Mouse (Mus musculus) kidney, postnatal 25 days (tissue): ENCODE results near the gene Sdad1.
"Not testable (repeated sequence)": the region's sequence is repeated elsewhere in the genome, so short reads cannot be mapped to it uniquely, and the experiment has no call there.

Experiments used
- DNase-seq, 2 experiments: peaks; one replicate each; pipeline ENCODE4 v3.0.0; 2021; ENCODE audit warnings: mixed read lengths in 2 of 2

The Sdad1 gene

GRCm38 (mm10) chr5:92309681-92310511 is at the start of gene Sdad1:
Gene Sdad1, minus strand, starts transcription at chr5:92310479.
- peak; percentile 94 to 97 for DNase-seq

GRCm38 (mm10) chr5:92358767-92359455 is 48.6 kb upstream of the Sdad1 start:
- no peak for DNase-seq

- DNase-seq: no peak
Measured at GRCm38 (mm10) chr5:92358033-92358432, 47.8 kb upstream of the Sdad1 start.

- DNase-seq: peak; percentile 60 to 71
Measured at GRCm38 (mm10) chr5:92353517-92353916, 43.2 kb upstream of the Sdad1 start.

GRCm38 (mm10) chr5:92352716-92353115 is 42.4 kb upstream of the Sdad1 start:
- not testable (repeated sequence) for DNase-seq

GRCm38 (mm10) chr5:92349731-92350130 is 39.5 kb upstream of the Sdad1 start:
- no peak for DNase-seq

- DNase-seq: peak; percentile 80 to 87
Measured at GRCm38 (mm10) chr5:92348794-92349413, 38.6 kb upstream of the Sdad1 start, which contains the start of gene Cxcl10. Gene Cxcl10, minus strand, starts transcription at chr5:92348889.

GRCm38 (mm10) chr5:92345006-92345405 is 34.7 kb upstream of the Sdad1 start:
- no peak for DNase-seq

GRCm38 (mm10) chr5:92340606-92341005 is 30.3 kb upstream of the Sdad1 start:
- no peak for DNase-seq

- no peak for DNase-seq
Measured at GRCm38 (mm10) chr5:92336743-92337142, 26.5 kb upstream of the Sdad1 start.

GRCm38 (mm10) chr5:92332359-92332840 is 22.1 kb upstream of the Sdad1 start:
- DNase-seq: peak; percentile 45 to 62

GRCm38 (mm10) chr5:92331635-92332338 is 21.5 kb upstream of the Sdad1 start, which contains the start of gene Art3:
Gene Art3, plus strand, starts transcription at chr5:92331827.
- DNase-seq: no peak

GRCm38 (mm10) chr5:92331122-92331521 is 20.8 kb upstream of the Sdad1 start:
- DNase-seq: no peak

- DNase-seq: no peak
Measured at GRCm38 (mm10) chr5:92327929-92328328, 17.6 kb upstream of the Sdad1 start, which contains the start of gene Cxcl9. Gene Cxcl9, minus strand, starts transcription at chr5:92328079.

- no peak for DNase-seq
Measured at GRCm38 (mm10) chr5:92327367-92327766, 17.1 kb upstream of the Sdad1 start.

- peak; percentile 35 to 66 for DNase-seq
Measured at GRCm38 (mm10) chr5:92323264-92323663, 13.0 kb upstream of the Sdad1 start.

- no peak for DNase-seq
Measured at GRCm38 (mm10) chr5:92322612-92323011, 12.3 kb upstream of the Sdad1 start.

- DNase-seq: no peak
Measured at GRCm38 (mm10) chr5:92321631-92322400, 11.5 kb upstream of the Sdad1 start.

GRCm38 (mm10) chr5:92318596-92318995 is 8.3 kb upstream of the Sdad1 start:
- DNase-seq: no peak

GRCm38 (mm10) chr5:92318119-92318518 is 7.8 kb upstream of the Sdad1 start:
- DNase-seq: no peak

GRCm38 (mm10) chr5:92313776-92314175 is 3.5 kb upstream of the Sdad1 start:
- no peak for DNase-seq
